ENCODE assay signal across 27 mouse cellular contexts in genomic region chr9:59948226-59948625, GRCm38 (mm10). TPM values are rescaled to one million over a fixed set of nuclear protein-coding genes. Genes with fewer than 3 reads are reported as not detected.
DNase-seq lines count a peak whose midpoint lies in the region; ATAC-seq and TF ChIP-seq lines count a peak whose summit lies in the region.
"Had no signal": no experiment of that assay in that cellular context is flagged by ENCODE, and none has a peak within 500 bp of the region (broad histone marks: within the 10 kb centered on the region; RNA-seq: fewer than 3 reads in every experiment).

No protein-coding gene starts in this region.

- H3K27ac ChIP-seq in kidney, embryonic 14.5 days (ENCODE audit: low read depth, low read length) = no peak overlapping the region
- H3K27ac ChIP-seq in intestine, postnatal 0 days (ENCODE audit: low read depth, low read length) = peak overlapping the region; percentile 71
- H3K27ac ChIP-seq: forebrain, embryonic 10.5 days; gastrocnemius, adult 2 months; hindbrain, embryonic 10.5 days; hindbrain, embryonic 13.5 days had no signal

- peak; percentile 52 to 53 for DNase-seq in cerebellum, postnatal 14 days
- DNase-seq in kidney, postnatal 10 days = peak; percentile 9
- DNase-seq in testis, postnatal 10 days (ENCODE audit: low spot score) = peak; percentile 41
- DNase-seq in testis, postnatal 14 days (ENCODE audit: low spot score) = no peak
- DNase-seq in yolk sac, embryonic 10.5 days (ENCODE audit: low spot score) = no peak
- DNase-seq: adrenal gland, adult 8-10 months; adrenal gland, postnatal 25 days; B cell, adult 2 months; cerebellum, adult 18-20 months; forebrain, postnatal 0 days; gastrocnemius, postnatal 14 days; heart, adult 18-20 months; heart, postnatal 36 days; kidney, adult 11 months had no signal

- H3K4me3 ChIP-seq in kidney, embryonic 14.5 days (ENCODE audit: low read length) = no peak overlapping the region
- H3K4me3 ChIP-seq in intestine, postnatal 0 days (ENCODE audit: low read depth, low read length) = peak overlapping the region; percentile 29
- H3K4me3 ChIP-seq: forebrain, embryonic 10.5 days; gastrocnemius, adult 2 months; hindbrain, embryonic 10.5 days; hindbrain, embryonic 13.5 days had no signal

- H3K36me3 ChIP-seq in kidney, embryonic 14.5 days (ENCODE audit: control insufficient read depth, insufficient read depth, low read length) = no peaks in the 10 kb centered on the region
- H3K36me3 ChIP-seq in intestine, postnatal 0 days (ENCODE audit: control insufficient read depth, insufficient read depth) = no peaks in the 10 kb centered on the region
- H3K36me3 ChIP-seq: forebrain, embryonic 10.5 days; hindbrain, embryonic 10.5 days; hindbrain, embryonic 13.5 days had no signal

- H3K4me1 ChIP-seq in kidney, embryonic 14.5 days (ENCODE audit: control insufficient read depth, insufficient read depth, low read length) = no peaks in the 10 kb centered on the region
- peaks cover 13% of the 10 kb centered on the region; the same call in 1 of the 2 replicates for H3K4me1 ChIP-seq in intestine, postnatal 0 days (replicated peaks; ENCODE audit: control insufficient read depth, insufficient read depth, low read length)
- H3K4me1 ChIP-seq: hindbrain, embryonic 13.5 days had no signal

- 46% methylated on average over 8 of the region's 8 CpGs for WGBS in kidney, embryonic 14.5 days
- 40% methylated on average over 8 of the region's 8 CpGs for WGBS in intestine, postnatal 0 days

- no peak for TF ChIP-seq CTCF in intestine, postnatal 0 days (IDR thresholded peaks at IDR 0.05; ENCODE audit: low read depth)

- no peak overlapping the region for H3K4me2 ChIP-seq in kidney, embryonic 14.5 days (replicated peaks; ENCODE audit: low read depth, low read length)
- H3K4me2 ChIP-seq in intestine, postnatal 0 days (replicated peaks; ENCODE audit: low read depth) = peak overlapping the region; percentile 57
- H3K4me2 ChIP-seq: hindbrain, embryonic 13.5 days had no signal

- no peaks in the 10 kb centered on the region for H3K9me3 ChIP-seq in kidney, embryonic 14.5 days (ENCODE audit: control insufficient read depth, low read length)
- H3K9me3 ChIP-seq in intestine, postnatal 0 days (ENCODE audit: control insufficient read depth) = no peaks in the 10 kb centered on the region
- H3K9me3 ChIP-seq: forebrain, embryonic 10.5 days; hindbrain, embryonic 10.5 days; hindbrain, embryonic 13.5 days had no signal

- ATAC-seq in cerebellum, adult (ENCODE audit: insufficient number of reproducible peaks, low FRiP score, low TSS enrichment) = no peak
- no peak for ATAC-seq in kidney, embryonic 14.5 days (ENCODE audit: low FRiP score, low TSS enrichment)
- no peak for ATAC-seq in intestine, postnatal 0 days
- ATAC-seq: forebrain, embryonic 14.5 days; forebrain, postnatal 0 days; hindbrain, embryonic 16.5 days had no signal

- no peak overlapping the region for H3K9ac ChIP-seq in kidney, embryonic 14.5 days (ENCODE audit: low read depth, low read length)
- 0 out of 2 replicates have a peak overlapping the region, but pooled peaks have one; percentile 37 for H3K9ac ChIP-seq in intestine, postnatal 0 days (ENCODE audit: low read depth, low read length)
- H3K9ac ChIP-seq: forebrain, postnatal 0 days; hindbrain, embryonic 13.5 days had no signal

- no peaks in the 10 kb centered on the region for H3K27me3 ChIP-seq in kidney, embryonic 14.5 days (ENCODE audit: control insufficient read depth, insufficient read depth, low read length)
- no peaks in the 10 kb centered on the region for H3K27me3 ChIP-seq in intestine, postnatal 0 days (replicated peaks; ENCODE audit: control insufficient read depth, insufficient read depth, low read length)
- H3K27me3 ChIP-seq: CH12.LX; hindbrain, embryonic 13.5 days had no signal

RNA-seq across cellular contexts. Expression of gene Nr2e3, which starts 12.2 kb away (rescaled TPM):
- polyA plus RNA-seq in kidney, embryonic 14.5 days (2014; fragmentation: Nextera tagmentation; extraction: Ambion mirVana) = not detected in 2 replicates
- polyA plus RNA-seq in intestine, postnatal 0 days (2015; fragmentation: Nextera tagmentation; extraction: Ambion mirVana) = 42.0 and 48.5 TPM in 2 replicates
- polyA plus RNA-seq: forebrain, embryonic 10.5 days; forebrain, embryonic 14.5 days; forebrain, postnatal 0 days; frontal cortex, adult 2 months; heart, embryonic 14.5 days; heart, postnatal 0 days; hindbrain, embryonic 10.5 days; hindbrain, embryonic 13.5 days; hindbrain, embryonic 16.5 days had no signal

Comparison
In these comparisons a context has a peak if more than half of its experiments do, and no peak if none do; other contexts are left out.
1. DNase-seq: peak in cerebellum, postnatal 14 days (2 of 2), kidney, postnatal 10 days (single experiment) and testis, postnatal 10 days (single experiment); none in testis, postnatal 14 days (single experiment) and yolk sac, embryonic 10.5 days (single experiment).
2. RNA of gene Nr2e3, which starts 12.2 kb away (polyA plus RNA-seq): 42.0 to 48.5 TPM in intestine, postnatal 0 days; not detected in kidney, embryonic 14.5 days; every median in the first group is over 10 times any median in the second.